Mouse (Mus musculus) CH12.LX (cell line): ENCODE measurements at regions not wholly inside any gene's neighbourhood (a gene's known extent, or its start where the extent isn't known, plus 50 kb on each side); places are given as distances from the start of the nearest gene placed in this dataset.

Source experiments
- CTCF ChIP-seq, 2 experiments: IDR thresholded peaks in 1 of 2; conservative IDR thresholded peaks in 1 of 2; 2 replicates each; pipeline ENCODE4 v1.5.1; 2011 to 2012; ENCODE audit warnings: low read depth in 2 of 2, low read length in 2 of 2, improper control_type of control experiment in 1 of 2, inconsistent platforms in 1 of 2, mild to moderate bottlenecking in 1 of 2, moderate library complexity in 1 of 2
- ETS1 ChIP-seq: conservative IDR thresholded peaks from 2 replicates; pipeline ENCODE4 v1.6.1; 2012; ENCODE audit warnings: low read depth, mild to moderate bottlenecking, inconsistent platforms, low read length, improper control_type of control experiment, moderate library complexity
- MAFK ChIP-seq: IDR thresholded peaks from 2 replicates; pipeline ENCODE4 v1.6.1; 2011; ENCODE audit warnings: low read length, improper control_type of control experiment; ENCODE audit not compliant: insufficient replicate concordance
- POLR2A ChIP-seq: IDR thresholded peaks from 2 replicates; pipeline ENCODE4 v1.6.1; 2011; ENCODE audit warnings: low read depth, mild to moderate bottlenecking, improper control_type of control experiment, low read length
- SMC3 ChIP-seq: IDR thresholded peaks from 2 replicates; pipeline ENCODE4 v1.6.1; 2011; ENCODE audit warnings: low read depth, low read length, improper control_type of control experiment
- TCF12 ChIP-seq: IDR thresholded peaks from 2 replicates; pipeline ENCODE4 v1.6.1; 2014; ENCODE audit warnings: low read depth, mild to moderate bottlenecking, inconsistent platforms, low read length, improper control_type of control experiment
- ZNF384 ChIP-seq: IDR thresholded peaks from 2 replicates; pipeline ENCODE4 v1.6.1; 2012; ENCODE audit warnings: low read depth, low read length, improper control_type of control experiment, inconsistent platforms

GRCm38 (mm10) chr12:13677266-13677665 lies 408.3 kb downstream of the Nbas start:
- TF ChIP-seq CTCF (conservative IDR thresholded peaks at IDR 0.05 in 1 of 2, IDR thresholded peaks at IDR 0.05 in 1 of 2; ENCODE audit: low read depth in 2 of 2, low read length in 2 of 2) (no peak), POLR2A (no peak), TCF12 (no peak), MAFK (no peak), ZNF384 (no peak), SMC3 (no peak), ETS1 (no peak)
